Mouse (Mus musculus): ENCODE measurements around the gene Nt5c2. TPM values are rescaled to one million over a fixed set of nuclear protein-coding genes. Genes with fewer than 3 reads are reported as not detected.
A peak's percentile ranks its signal among the peaks of the same experiment; 100 is the strongest.

Nt5c2 gene
- polyA plus RNA-seq, 1 experiment from 2014 or later, result 89.4 TPM

DNA sequence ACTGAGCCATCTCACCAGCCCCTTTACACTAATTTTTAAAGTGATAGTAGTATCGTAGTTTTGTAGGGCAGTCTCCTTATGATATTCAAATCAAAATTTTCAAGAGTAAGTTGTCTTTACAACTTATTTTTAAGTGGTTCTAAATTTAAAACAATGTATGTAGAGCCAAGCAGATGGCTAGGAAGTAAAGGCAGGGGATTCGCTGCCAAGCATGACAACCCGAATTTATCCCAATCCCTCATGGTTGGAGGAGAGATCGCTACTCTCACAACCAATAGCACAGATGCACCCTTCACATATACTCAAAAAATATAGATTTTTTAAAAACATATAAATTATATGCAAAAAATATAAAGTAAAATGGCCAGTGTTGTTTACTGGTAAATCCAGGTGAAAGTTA, 59.3 kb downstream of the Nt5c2 start:
- no peak overlapping the region for H3K4me3 ChIP-seq (ENCODE audit: low read length)
- no peak for ATAC-seq (ENCODE audit: low FRiP score, low TSS enrichment)
- 98% methylated on average over 4 of the region's 4 CpGs for WGBS
- H3K9ac ChIP-seq (replicated peaks; ENCODE audit: low read length), result no peak overlapping the region
- H3K27me3 ChIP-seq (ENCODE audit: insufficient read depth, low read length), result no peaks in the 10 kb centered on the region
- H3K9me3 ChIP-seq (ENCODE audit: low read length), result no peaks in the 10 kb centered on the region
- no peak overlapping the region for H3K27ac ChIP-seq (ENCODE audit: low read length)
- peaks cover 8% of the 10 kb centered on the region for H3K4me1 ChIP-seq (ENCODE audit: insufficient read depth, low read length)
- no peaks in the 10 kb centered on the region; the same call in 1 of the 2 replicates for H3K36me3 ChIP-seq (ENCODE audit: insufficient read depth, low read length)
- no peak overlapping the region for H3K4me2 ChIP-seq (replicated peaks; ENCODE audit: low read depth, low read length)

GRCm38 (mm10) chr19:46953536-46953935, 61.4 kb downstream of the Nt5c2 start:
- Histone ChIP-seq H3K9ac (replicated peaks; ENCODE audit: low read length) (no peak overlapping the region), H3K4me1 (ENCODE audit: insufficient read depth, low read length) (no peaks in the 10 kb centered on the region), H3K36me3 (ENCODE audit: insufficient read depth, low read length) (peaks cover 7% of the 10 kb centered on the region; the same call in 1 of the 2 replicates), H3K4me2 (replicated peaks; ENCODE audit: low read depth, low read length) (no peak overlapping the region), H3K27me3 (ENCODE audit: insufficient read depth, low read length) (no peaks in the 10 kb centered on the region), H3K27ac (ENCODE audit: low read length) (no peak overlapping the region), H3K9me3 (ENCODE audit: low read length) (no peaks in the 10 kb centered on the region), H3K4me3 (ENCODE audit: low read length) (no peak overlapping the region)
- 80% methylated on average over 3 of the region's 3 CpGs for WGBS
- no peak for ATAC-seq (ENCODE audit: low FRiP score, low TSS enrichment)

DNA sequence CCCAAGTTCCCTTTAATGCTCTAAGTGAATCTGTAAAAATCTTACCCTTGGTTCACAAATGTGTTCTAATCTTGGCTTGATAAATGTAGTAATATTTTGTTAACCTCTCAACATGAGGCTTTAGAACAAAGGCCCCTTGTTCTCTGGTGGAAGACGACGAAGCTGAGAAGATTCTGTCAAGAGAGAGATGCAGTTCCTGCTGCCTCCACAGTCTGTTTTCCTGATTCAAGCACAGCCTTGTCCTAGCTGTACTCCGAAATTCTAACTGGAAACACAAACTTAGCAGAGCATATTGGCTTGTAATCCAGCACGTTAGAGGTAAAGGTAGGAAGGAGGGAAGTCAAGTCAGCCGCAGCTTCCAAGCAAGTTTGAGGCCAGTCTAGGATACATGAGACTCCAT, 62.0 kb downstream of the Nt5c2 start:
- Histone ChIP-seq H3K4me2 (replicated peaks; ENCODE audit: low read depth, low read length) (no peak overlapping the region), H3K36me3 (ENCODE audit: insufficient read depth, low read length) (peaks cover 8% of the 10 kb centered on the region; the same call in 1 of the 2 replicates), H3K27ac (ENCODE audit: low read length) (no peak overlapping the region), H3K4me3 (ENCODE audit: low read length) (no peak overlapping the region), H3K9ac (replicated peaks; ENCODE audit: low read length) (no peak overlapping the region), H3K4me1 (ENCODE audit: insufficient read depth, low read length) (no peaks in the 10 kb centered on the region), H3K9me3 (ENCODE audit: low read length) (no peaks in the 10 kb centered on the region), H3K27me3 (ENCODE audit: insufficient read depth, low read length) (no peaks in the 10 kb centered on the region)
- ATAC-seq (ENCODE audit: low FRiP score, low TSS enrichment), result no peak
- WGBS, result 71% methylated on average over 5 of the region's 5 CpGs

- Histone ChIP-seq H3K27me3 (ENCODE audit: insufficient read depth, low read length) (no peaks in the 10 kb centered on the region), H3K9me3 (ENCODE audit: low read length) (no peaks in the 10 kb centered on the region), H3K4me2 (replicated peaks; ENCODE audit: low read depth, low read length) (no peak overlapping the region), H3K4me1 (ENCODE audit: insufficient read depth, low read length) (no peaks in the 10 kb centered on the region), H3K36me3 (ENCODE audit: insufficient read depth, low read length) (peaks cover 18% of the 10 kb centered on the region; the same call in 1 of the 2 replicates), H3K9ac (replicated peaks; ENCODE audit: low read length) (no peak overlapping the region), H3K27ac (ENCODE audit: low read length) (no peak overlapping the region), H3K4me3 (ENCODE audit: low read length) (no peak overlapping the region)
- ATAC-seq (ENCODE audit: low FRiP score, low TSS enrichment), result no peak
- 89% methylated on average over 6 of the region's 6 CpGs for WGBS
Observed at GRCm38 (mm10) chr19:46944341-46944740, 70.6 kb downstream of the Nt5c2 start.

DNA sequence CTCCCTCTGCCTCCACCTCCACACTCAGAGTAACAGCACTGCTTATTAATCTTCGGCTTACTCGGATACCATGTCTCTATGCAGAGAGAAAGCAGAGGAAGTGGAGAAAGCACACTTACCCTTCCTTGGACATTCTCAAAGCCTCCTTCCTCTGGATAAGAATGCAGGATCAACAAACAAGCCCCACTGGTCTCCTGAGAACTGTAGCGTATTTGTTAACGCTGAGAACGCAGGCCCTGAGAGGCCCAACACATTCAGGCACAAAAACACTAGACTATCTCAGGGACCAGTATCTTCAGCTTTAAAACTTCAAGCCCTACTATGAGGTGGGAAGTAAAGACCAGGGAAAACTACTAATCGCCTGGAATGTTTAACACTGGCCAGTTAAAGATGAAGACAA, 77.8 kb downstream of the Nt5c2 start:
- peaks cover 15% of the 10 kb centered on the region for H3K4me1 ChIP-seq (ENCODE audit: insufficient read depth, low read length)
- WGBS, result 39% methylated on average over 6 of the region's 6 CpGs
- no peak for ATAC-seq (ENCODE audit: low FRiP score, low TSS enrichment)
- no peaks in the 10 kb centered on the region for H3K27me3 ChIP-seq (ENCODE audit: insufficient read depth, low read length)
- H3K4me3 ChIP-seq (ENCODE audit: low read length), result no peak overlapping the region
- 0 out of 2 replicates have a peak, but pooled peaks cover 2% of the 10 kb centered on the region for H3K36me3 ChIP-seq (ENCODE audit: insufficient read depth, low read length)
- H3K4me2 ChIP-seq (replicated peaks; ENCODE audit: low read depth, low read length), result no peak overlapping the region
- peak overlapping the region; percentile 74 for H3K27ac ChIP-seq (ENCODE audit: low read length)
- no peaks in the 10 kb centered on the region for H3K9me3 ChIP-seq (ENCODE audit: low read length)
- 0 out of 2 replicates have a peak overlapping the region, but pooled peaks have one; percentile 32 for H3K9ac ChIP-seq (replicated peaks; ENCODE audit: low read length)

GRCm38 (mm10) chr19:46934025-46934424, 80.9 kb downstream of the Nt5c2 start:
- Histone ChIP-seq H3K36me3 (ENCODE audit: insufficient read depth, low read length) (no peaks in the 10 kb centered on the region), H3K9me3 (ENCODE audit: low read length) (no peaks in the 10 kb centered on the region), H3K4me2 (replicated peaks; ENCODE audit: low read depth, low read length) (no peak overlapping the region), H3K4me1 (ENCODE audit: insufficient read depth, low read length) (peaks cover 17% of the 10 kb centered on the region), H3K27ac (ENCODE audit: low read length) (no peak overlapping the region), H3K27me3 (ENCODE audit: insufficient read depth, low read length) (no peaks in the 10 kb centered on the region), H3K4me3 (ENCODE audit: low read length) (no peak overlapping the region), H3K9ac (replicated peaks; ENCODE audit: low read length) (no peak overlapping the region)
- no peak for ATAC-seq (ENCODE audit: low FRiP score, low TSS enrichment)
- WGBS, result 93% methylated on average over 4 of the region's 4 CpGs

DNA sequence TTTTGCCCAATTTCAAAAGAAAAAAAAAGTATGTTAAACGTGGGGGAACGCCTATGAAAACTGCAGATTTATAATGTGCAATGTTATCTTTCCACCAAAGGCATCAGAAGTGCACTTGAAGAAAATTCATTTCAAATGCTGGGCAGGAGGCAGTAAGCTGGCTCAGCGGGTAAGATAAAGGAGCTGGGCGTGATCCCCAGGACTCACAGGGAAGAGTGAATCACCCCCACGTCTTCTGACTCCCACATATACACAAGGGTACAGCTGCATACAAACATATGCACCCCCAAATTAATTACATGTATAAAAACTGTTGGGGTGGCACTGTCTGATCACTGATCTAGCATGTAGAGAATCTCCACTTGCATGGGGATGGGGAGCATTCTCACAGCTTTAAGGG, 82.3 kb downstream of the Nt5c2 start:
- H3K36me3 ChIP-seq (ENCODE audit: insufficient read depth, low read length), result no peaks in the 10 kb centered on the region
- no peak overlapping the region for H3K4me3 ChIP-seq (ENCODE audit: low read length)
- WGBS, result 75% methylated on average over 5 of the region's 5 CpGs
- H3K9ac ChIP-seq (replicated peaks; ENCODE audit: low read length), result no peak overlapping the region
- no peaks in the 10 kb centered on the region for H3K27me3 ChIP-seq (ENCODE audit: insufficient read depth, low read length)
- no peaks in the 10 kb centered on the region for H3K9me3 ChIP-seq (ENCODE audit: low read length)
- H3K4me1 ChIP-seq (ENCODE audit: insufficient read depth, low read length), result peaks cover 11% of the 10 kb centered on the region
- no peak overlapping the region for H3K4me2 ChIP-seq (replicated peaks; ENCODE audit: low read depth, low read length)
- no peak overlapping the region for H3K27ac ChIP-seq (ENCODE audit: low read length)
- ATAC-seq (ENCODE audit: low FRiP score, low TSS enrichment), result no peak

GRCm38 (mm10) chr19:46930026-46930425, 84.9 kb downstream of the Nt5c2 start:
- H3K9ac ChIP-seq (replicated peaks; ENCODE audit: low read length), result no peak overlapping the region
- H3K27ac ChIP-seq (ENCODE audit: low read length), result peak overlapping the region; percentile 51; the same call in 1 of the 2 replicates
- H3K27me3 ChIP-seq (ENCODE audit: insufficient read depth, low read length), result no peaks in the 10 kb centered on the region
- H3K4me2 ChIP-seq (replicated peaks; ENCODE audit: low read depth, low read length), result no peak overlapping the region
- H3K36me3 ChIP-seq (ENCODE audit: insufficient read depth, low read length), result no peaks in the 10 kb centered on the region
- H3K9me3 ChIP-seq (ENCODE audit: low read length), result no peaks in the 10 kb centered on the region
- 38% methylated on average over 5 of the region's 5 CpGs for WGBS
- peaks cover 15% of the 10 kb centered on the region for H3K4me1 ChIP-seq (ENCODE audit: insufficient read depth, low read length)
- ATAC-seq (ENCODE audit: low FRiP score, low TSS enrichment), result no peak
- H3K4me3 ChIP-seq (ENCODE audit: low read length), result no peak overlapping the region

GRCm38 (mm10) chr19:46929044-46929587, 85.8 kb downstream of the Nt5c2 start:
- no peak overlapping the region for H3K4me3 ChIP-seq (ENCODE audit: low read length)
- no peaks in the 10 kb centered on the region for H3K9me3 ChIP-seq (ENCODE audit: low read length)
- 16% methylated on average over 6 of the region's 6 CpGs for WGBS
- H3K4me1 ChIP-seq (ENCODE audit: insufficient read depth, low read length), result peaks cover 15% of the 10 kb centered on the region
- no peaks in the 10 kb centered on the region for H3K27me3 ChIP-seq (ENCODE audit: insufficient read depth, low read length)
- no peaks in the 10 kb centered on the region for H3K36me3 ChIP-seq (ENCODE audit: insufficient read depth, low read length)
- peak overlapping the region; percentile 52; the same call in 1 of the 2 replicates for H3K27ac ChIP-seq (ENCODE audit: low read length)
- 0 out of 2 replicates have a peak, but pooled peaks have one; percentile 27 for ATAC-seq (ENCODE audit: low FRiP score, low TSS enrichment)
- no peak overlapping the region for H3K9ac ChIP-seq (replicated peaks; ENCODE audit: low read length)
- H3K4me2 ChIP-seq (replicated peaks; ENCODE audit: low read depth, low read length), result no peak overlapping the region

- no peaks in the 10 kb centered on the region for H3K27me3 ChIP-seq (ENCODE audit: insufficient read depth, low read length)
- ATAC-seq (ENCODE audit: low FRiP score, low TSS enrichment), result no peak
- H3K36me3 ChIP-seq (ENCODE audit: insufficient read depth, low read length), result no peaks in the 10 kb centered on the region
- H3K9ac ChIP-seq (replicated peaks; ENCODE audit: low read length), result no peak overlapping the region
- no peak overlapping the region for H3K4me3 ChIP-seq (ENCODE audit: low read length)
- H3K27ac ChIP-seq (ENCODE audit: low read length), result no peak overlapping the region
- H3K4me2 ChIP-seq (replicated peaks; ENCODE audit: low read depth, low read length), result no peak overlapping the region
- WGBS, result 56% methylated on average over 4 of the region's 4 CpGs
- no peaks in the 10 kb centered on the region for H3K9me3 ChIP-seq (ENCODE audit: low read length)
- peaks cover 15% of the 10 kb centered on the region for H3K4me1 ChIP-seq (ENCODE audit: insufficient read depth, low read length)
Observed at GRCm38 (mm10) chr19:46928136-46928535, 86.8 kb downstream of the Nt5c2 start.

Data from kidney, embryonic 16.5 days (tissue).